In genomic region chr2:130155851-130156250, GRCm38 (mm10) we compare ENCODE assay signal across 50 mouse cellular contexts. TPM values are rescaled to one million over a fixed set of nuclear protein-coding genes. Genes with fewer than 3 reads are reported as not detected.
"Had no signal": no experiment of that assay in that cellular context is flagged by ENCODE, and none has a peak within 500 bp of the region (broad histone marks: within the 10 kb centered on the region; RNA-seq: fewer than 3 reads in every experiment).

No protein-coding gene starts in this region.

- H3K4me3 ChIP-seq: heart, embryonic 12.5 days; heart, embryonic 13.5 days; heart, embryonic 15.5 days; hindbrain, embryonic 10.5 days; hindbrain, embryonic 12.5 days; hindbrain, embryonic 13.5 days; hindbrain, embryonic 15.5 days; intestine, embryonic 15.5 days; kidney, embryonic 15.5 days; layer of hippocampus, adult 2 months; left cerebral cortex, adult 2 months had no signal

- DNase-seq: heart, postnatal 10 days; heart, postnatal 14 days; heart, postnatal 36 days; heart, postnatal 4 days; kidney, adult 11 months; kidney, adult 18-20 months; kidney, adult 2 months; kidney, adult 8-10 months; kidney, adult 9 months; kidney, postnatal 10 days; kidney, postnatal 14 days; kidney, postnatal 25 days; kidney, postnatal 36 days; kidney, postnatal 4 days; layer of hippocampus, adult 9-11 months; layer of hippocampus, postnatal 36 days had no signal

- H3K4me1 ChIP-seq: heart, embryonic 12.5 days; heart, embryonic 13.5 days; heart, embryonic 15.5 days; hindbrain, embryonic 12.5 days; intestine, embryonic 15.5 days; kidney, embryonic 15.5 days had no signal

- H3K9me3 ChIP-seq: heart, embryonic 12.5 days; heart, embryonic 13.5 days; heart, embryonic 15.5 days; hindbrain, embryonic 10.5 days; hindbrain, embryonic 12.5 days; hindbrain, embryonic 13.5 days; hindbrain, embryonic 15.5 days; intestine, embryonic 15.5 days; kidney, embryonic 15.5 days had no signal

- H3K4me2 ChIP-seq: heart, embryonic 11.5 days; heart, embryonic 12.5 days; heart, embryonic 13.5 days; heart, embryonic 15.5 days; hindbrain, embryonic 12.5 days; hindbrain, embryonic 13.5 days; hindbrain, embryonic 14.5 days; hindbrain, embryonic 15.5 days; intestine, embryonic 15.5 days; kidney, embryonic 15.5 days had no signal

- H3K27ac ChIP-seq: heart, embryonic 13.5 days; heart, embryonic 15.5 days; hindbrain, embryonic 12.5 days; hindbrain, embryonic 13.5 days; hindbrain, embryonic 14.5 days; hindbrain, embryonic 15.5 days; hindbrain, postnatal 0 days; intestine, embryonic 15.5 days; kidney, embryonic 15.5 days; kidney, postnatal 0 days; layer of hippocampus, adult 2 months; left cerebral cortex, adult 2 months had no signal

- H3K9ac ChIP-seq: heart, embryonic 12.5 days; heart, embryonic 13.5 days; heart, embryonic 15.5 days; hindbrain, embryonic 12.5 days; hindbrain, embryonic 13.5 days; hindbrain, embryonic 14.5 days; hindbrain, embryonic 15.5 days; intestine, embryonic 15.5 days; kidney, embryonic 15.5 days had no signal

- H3K27me3 ChIP-seq: heart, embryonic 12.5 days; heart, embryonic 13.5 days; heart, embryonic 15.5 days; hindbrain, embryonic 12.5 days; hindbrain, embryonic 13.5 days; hindbrain, embryonic 15.5 days; intestine, embryonic 15.5 days; kidney, embryonic 15.5 days had no signal

- H3K36me3 ChIP-seq: heart, embryonic 12.5 days; heart, embryonic 13.5 days; heart, embryonic 15.5 days; hindbrain, embryonic 10.5 days; hindbrain, embryonic 12.5 days; hindbrain, embryonic 13.5 days; hindbrain, embryonic 15.5 days; intestine, embryonic 15.5 days; kidney, embryonic 15.5 days had no signal

- ATAC-seq: hindbrain, embryonic 16.5 days; hindbrain, postnatal 0 days; inflammation-experienced regulatory T-cells, adult 6 months; intestine, embryonic 15.5 days; intestine, embryonic 16.5 days; intestine, postnatal 0 days had no signal

RNA-seq across cellular contexts. Expression of gene Tmc2, which starts 39.1 kb away (rescaled TPM):
- total RNA-seq: heart, postnatal 10 days; heart, postnatal 14 days; heart, postnatal 25 days; heart, postnatal 36 days; heart, postnatal 4 days; hematopoietic stem cell, adult 5-6 weeks; hindbrain, postnatal 0 days; layer of hippocampus, adult 8-10 months; layer of hippocampus, postnatal 10 days; layer of hippocampus, postnatal 14 days; layer of hippocampus, postnatal 36 days; left cerebral cortex, adult 18-20 months; left cerebral cortex, adult 2 months; left cerebral cortex, adult 8-10 months had no signal
- polyA plus RNA-seq: heart, embryonic 11.5 days; heart, embryonic 12.5 days; heart, embryonic 13.5 days; heart, embryonic 14.5 days; heart, embryonic 15.5 days; heart, embryonic 16.5 days; heart, postnatal 0 days; hindbrain, embryonic 10.5 days; hindbrain, embryonic 11.5 days; hindbrain, embryonic 12.5 days; hindbrain, embryonic 13.5 days; hindbrain, embryonic 14.5 days; hindbrain, embryonic 15.5 days; hindbrain, embryonic 16.5 days; hindbrain, postnatal 0 days; inflammation-experienced regulatory T-cells, adult 6 months; intestine, embryonic 14.5 days; intestine, embryonic 15.5 days; intestine, embryonic 16.5 days; intestine, postnatal 0 days; kidney, adult 2 months; kidney, embryonic 14.5 days; kidney, embryonic 15.5 days; kidney, embryonic 16.5 days; kidney, postnatal 0 days; large intestine, adult 2 months had no signal

RNA-seq across cellular contexts. Expression of gene Tgm6, which starts 43.6 kb away (rescaled TPM):
- total RNA-seq: heart, postnatal 10 days; heart, postnatal 14 days; heart, postnatal 25 days; heart, postnatal 36 days; heart, postnatal 4 days; hematopoietic stem cell, adult 5-6 weeks had no signal
- polyA plus RNA-seq: heart, embryonic 11.5 days; heart, embryonic 12.5 days; heart, embryonic 13.5 days; heart, embryonic 14.5 days; heart, embryonic 15.5 days; heart, embryonic 16.5 days; heart, postnatal 0 days; hindbrain, embryonic 10.5 days; hindbrain, embryonic 11.5 days; hindbrain, embryonic 12.5 days; hindbrain, embryonic 15.5 days; inflammation-experienced regulatory T-cells, adult 6 months; intestine, embryonic 14.5 days; intestine, embryonic 15.5 days; intestine, embryonic 16.5 days; intestine, postnatal 0 days; kidney, adult 2 months; kidney, embryonic 14.5 days; kidney, embryonic 15.5 days; kidney, embryonic 16.5 days; kidney, postnatal 0 days; large intestine, adult 2 months had no signal
